Mouse (Mus musculus) embryonic fibroblast, embryonic 13.5 days (primary cell): ENCODE measurements around the gene Bbs9. TPM values are rescaled to one million over a fixed set of nuclear protein-coding genes. Genes with fewer than 3 reads are reported as not detected.
A peak's percentile ranks its signal among the peaks of the same experiment; 100 is the strongest.

Experiments
- H3K27ac ChIP-seq: 2 replicates; pipeline ENCODE4 v1.5.1; 2012; ENCODE audit warnings: low read length, control low read depth, inconsistent platforms; ENCODE audit not compliant: insufficient read depth
- H3K4me1 ChIP-seq: 2 replicates; pipeline ENCODE4 v1.6.1; 2011; ENCODE audit warnings: low read length; ENCODE audit not compliant: control insufficient read depth, insufficient read depth
- H3K4me3 ChIP-seq: 2 replicates; pipeline ENCODE4 v1.5.1; 2011; ENCODE audit warnings: mild to moderate bottlenecking, control low read depth, low read length; ENCODE audit not compliant: insufficient read depth
- CTCF ChIP-seq: IDR thresholded peaks from 2 replicates; pipeline ENCODE4 v1.5.1; 2011; ENCODE audit warnings: mild to moderate bottlenecking, control low read depth, low read length, moderate library complexity, borderline replicate concordance; ENCODE audit not compliant: insufficient read depth
- POLR2A ChIP-seq: IDR thresholded peaks from 2 replicates; pipeline ENCODE4 v1.6.1; 2011; ENCODE audit warnings: low read depth, mild to moderate bottlenecking, control low read depth, low read length, moderate library complexity
- polyA plus RNA-seq: library from polyadenylated mRNA; stranded (reverse); fragments of >200 nt; gene quantifications from 2 replicates; pipeline ENCODE4 v1.2.4, GENCODE M21; 2011; ENCODE audit warnings: low read depth; ENCODE audit not compliant: missing spikeins, insufficient read length

Bbs9 gene
- polyA plus RNA-seq, 1 experiment = 8.8 TPM

GRCm38 (mm10) chr9:22488963-22489362 is 13.4 kb downstream of the Bbs9 start:
- Histone ChIP-seq H3K27ac (no peak overlapping the region), H3K4me1 (no peaks in the 10 kb centered on the region), H3K4me3 (no peak overlapping the region)
- TF ChIP-seq CTCF (no peak), POLR2A (no peak)

- no peak overlapping the region for H3K27ac ChIP-seq
- H3K4me3 ChIP-seq = no peak overlapping the region
- H3K4me1 ChIP-seq = no peaks in the 10 kb centered on the region
- TF ChIP-seq POLR2A (no peak), CTCF (no peak)
Measured at GRCm38 (mm10) chr9:22494203-22494807, 18.8 kb downstream of the Bbs9 start.

- H3K4me1 ChIP-seq = no peaks in the 10 kb centered on the region
- H3K27ac ChIP-seq = no peak overlapping the region
- no peak for TF ChIP-seq POLR2A
- TF ChIP-seq CTCF = no peak
- H3K4me3 ChIP-seq = no peak overlapping the region
Measured at GRCm38 (mm10) chr9:22495133-22495532, 19.6 kb downstream of the Bbs9 start.

GRCm38 (mm10) chr9:22497021-22497767 is 21.7 kb downstream of the Bbs9 start:
- no peak for TF ChIP-seq POLR2A
- TF ChIP-seq CTCF = no peak
- Histone ChIP-seq H3K4me1 (no peaks in the 10 kb centered on the region), H3K4me3 (no peak overlapping the region), H3K27ac (no peak overlapping the region)

- no peak overlapping the region for H3K4me3 ChIP-seq
- no peaks in the 10 kb centered on the region for H3K4me1 ChIP-seq
- H3K27ac ChIP-seq = no peak overlapping the region
- no peak for TF ChIP-seq CTCF
- no peak for TF ChIP-seq POLR2A
Measured at GRCm38 (mm10) chr9:22502972-22503371, 27.5 kb downstream of the Bbs9 start.

- H3K4me3 ChIP-seq = no peak overlapping the region
- no peaks in the 10 kb centered on the region for H3K4me1 ChIP-seq
- no peak overlapping the region for H3K27ac ChIP-seq
- no peak for TF ChIP-seq POLR2A
- TF ChIP-seq CTCF = no peak
Measured at GRCm38 (mm10) chr9:22503581-22503980, 28.1 kb downstream of the Bbs9 start.

- Histone ChIP-seq H3K4me1 (no peaks in the 10 kb centered on the region), H3K4me3 (no peak overlapping the region), H3K27ac (no peak overlapping the region)
- no peak for TF ChIP-seq POLR2A
- no peak for TF ChIP-seq CTCF
Measured at GRCm38 (mm10) chr9:22505574-22505973, 30.1 kb downstream of the Bbs9 start.

- no peak for TF ChIP-seq CTCF
- no peak for TF ChIP-seq POLR2A
- Histone ChIP-seq H3K4me3 (no peak overlapping the region), H3K27ac (no peak overlapping the region), H3K4me1 (no peaks in the 10 kb centered on the region)
Measured at GRCm38 (mm10) chr9:22515076-22515475, 39.6 kb downstream of the Bbs9 start.

GRCm38 (mm10) chr9:22518394-22519041 is 43.0 kb downstream of the Bbs9 start:
- no peak overlapping the region for H3K27ac ChIP-seq
- H3K4me3 ChIP-seq = no peak overlapping the region
- no peaks in the 10 kb centered on the region for H3K4me1 ChIP-seq
- TF ChIP-seq POLR2A (no peak), CTCF (peak; percentile 58; the same call in 1 of the 2 replicates)

GRCm38 (mm10) chr9:22523460-22523859 is 47.9 kb downstream of the Bbs9 start:
- TF ChIP-seq CTCF (no peak), POLR2A (no peak)
- no peak overlapping the region for H3K27ac ChIP-seq
- H3K4me3 ChIP-seq = no peak overlapping the region
- no peaks in the 10 kb centered on the region for H3K4me1 ChIP-seq

GRCm38 (mm10) chr9:22530734-22531489 is 55.4 kb downstream of the Bbs9 start:
- Histone ChIP-seq H3K27ac (no peak overlapping the region), H3K4me3 (no peak overlapping the region), H3K4me1 (no peaks in the 10 kb centered on the region)
- TF ChIP-seq CTCF (no peak), POLR2A (no peak)
